Mouse (Mus musculus): ENCODE measurements at regions not wholly inside any gene's neighbourhood (a gene's known extent, or its start where the extent isn't known, plus 50 kb on each side); places are given as distances from the start of the nearest gene placed in this dataset.
"Not testable (repeated sequence)": the region's sequence is repeated elsewhere in the genome, so short reads cannot be mapped to it uniquely, and the experiment has no call there.

GRCm38 (mm10) chr9:25655767-25656513 lies 174.6 kb downstream of the Eepd1 start:
- DNase-seq: peak; percentile 14

- no peak for DNase-seq
These were observed 175.2 kb downstream of the Eepd1 start for GRCm38 (mm10) chr9:25656534-25656933.

GRCm38 (mm10) chr9:25683635-25684333 lies 202.4 kb downstream of the Eepd1 start:
- DNase-seq: no peak

- DNase-seq: peak; percentile 8
These were observed 212.3 kb downstream of the Eepd1 start for GRCm38 (mm10) chr9:25693632-25694031.

GRCm38 (mm10) chr9:25695018-25695417 lies 213.7 kb downstream of the Eepd1 start:
- DNase-seq: no peak

GRCm38 (mm10) chr9:25713636-25714035 lies 232.3 kb downstream of the Eepd1 start:
- no peak for DNase-seq

- no peak for DNase-seq
These were observed 262.8 kb downstream of the Eepd1 start for GRCm38 (mm10) chr9:25744162-25744561.

- no peak for DNase-seq
These were observed 269.8 kb downstream of the Eepd1 start for GRCm38 (mm10) chr9:25751138-25751537.

GRCm38 (mm10) chr9:25773899-25774298 lies 292.6 kb downstream of the Eepd1 start:
- no peak for DNase-seq

GRCm38 (mm10) chr9:25782631-25783030 lies 301.3 kb downstream of the Eepd1 start:
- DNase-seq: no peak

- DNase-seq: no peak
These were observed 314.0 kb downstream of the Eepd1 start for GRCm38 (mm10) chr9:25795142-25795910.

GRCm38 (mm10) chr9:25809562-25809961 lies 328.2 kb downstream of the Eepd1 start:
- DNase-seq: no peak

- DNase-seq: no peak
These were observed 351.9 kb downstream of the Eepd1 start for GRCm38 (mm10) chr9:25833295-25833694.

- not testable (repeated sequence) for DNase-seq
These were observed 368.6 kb downstream of the Eepd1 start for GRCm38 (mm10) chr9:25849914-25850313.

- not testable (repeated sequence) for DNase-seq
These were observed 369.3 kb downstream of the Eepd1 start for GRCm38 (mm10) chr9:25850608-25851007.

GRCm38 (mm10) chr9:25854545-25854944 lies 373.2 kb downstream of the Eepd1 start:
- no peak for DNase-seq

GRCm38 (mm10) chr9:25870260-25870659 lies 388.9 kb downstream of the Eepd1 start:
- DNase-seq: no peak

- no peak for DNase-seq
These were observed 415.1 kb downstream of the Eepd1 start for GRCm38 (mm10) chr9:25896333-25896905.

All from cerebellum, adult 11 months (tissue).